Mouse (Mus musculus): ENCODE results near the gene Nr2f2.

Nr2f2 gene

DNA sequence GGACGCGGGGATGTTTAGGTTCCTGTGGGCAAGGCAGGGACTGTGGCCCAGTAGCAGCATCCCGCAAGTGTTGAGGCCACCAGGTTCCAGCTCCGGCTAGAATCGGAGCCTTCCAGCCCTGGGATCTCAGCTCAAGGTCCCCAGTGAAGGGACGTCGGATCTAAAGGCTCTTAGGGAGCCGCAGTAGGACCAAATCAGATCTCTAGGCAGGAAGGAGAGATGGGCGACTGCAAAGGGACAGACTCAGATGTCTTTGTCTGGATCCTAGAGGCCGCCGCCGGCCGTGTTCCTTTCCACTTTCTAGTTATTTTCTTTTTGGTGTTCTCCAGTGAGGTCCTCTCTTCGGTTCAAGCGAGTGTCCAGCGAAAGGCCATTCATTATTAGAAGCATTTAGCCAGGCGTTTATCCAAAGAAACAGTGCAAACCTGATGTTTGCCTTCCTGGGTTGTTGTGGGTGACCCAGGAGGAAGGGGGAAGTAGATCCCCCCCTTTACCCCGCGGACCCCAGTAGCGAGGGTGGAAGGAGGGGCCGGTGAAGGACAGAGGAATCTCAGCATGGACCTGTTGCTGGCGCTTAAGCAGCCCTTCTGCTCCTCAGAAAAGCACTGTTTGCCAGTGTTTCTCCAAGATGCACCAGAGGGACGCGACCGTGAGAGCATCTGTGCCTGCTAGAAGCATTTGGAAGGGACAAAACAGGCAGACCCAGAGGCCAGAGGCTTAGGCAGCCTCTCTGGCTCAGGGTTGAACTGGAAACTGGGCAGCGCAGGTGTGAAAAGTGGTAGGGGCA is 34.3 kb downstream of the Nr2f2 start:
- peak; percentile 33 to 47 for DNase-seq

GRCm38 (mm10) chr7:70331243-70332063 is 35.1 kb downstream of the Nr2f2 start:
- DNase-seq, result peak; percentile 90 to 93

DNA sequence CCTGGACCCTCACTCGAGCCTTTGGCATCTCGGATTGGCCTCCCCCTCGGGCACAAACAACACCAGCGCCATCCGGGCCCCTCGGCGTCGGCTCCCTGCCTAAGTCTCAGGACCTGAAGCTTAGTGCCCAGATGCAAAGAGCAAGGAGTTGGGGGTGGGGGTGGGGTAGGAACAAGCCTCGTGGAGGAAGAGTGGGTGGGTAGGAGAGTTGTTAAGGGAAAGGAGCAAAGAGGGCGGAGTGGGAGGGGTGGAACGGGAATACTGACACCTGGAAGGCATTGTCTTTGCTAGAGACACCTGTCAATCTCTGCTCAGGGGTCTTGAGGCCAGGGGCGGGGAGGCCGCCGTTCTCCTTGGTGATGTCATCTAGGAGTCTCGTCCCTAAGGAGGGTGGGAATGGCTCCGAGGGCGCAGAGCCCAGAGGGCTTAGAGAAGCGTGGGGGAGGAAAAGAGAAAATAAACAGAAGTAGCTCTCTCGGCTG is 35.7 kb downstream of the Nr2f2 start:
- DNase-seq, result peak; percentile 38 to 61

GRCm38 (mm10) chr7:70330207-70330562 is 36.4 kb downstream of the Nr2f2 start:
- DNase-seq, result peak; percentile 22 to 27

DNA sequence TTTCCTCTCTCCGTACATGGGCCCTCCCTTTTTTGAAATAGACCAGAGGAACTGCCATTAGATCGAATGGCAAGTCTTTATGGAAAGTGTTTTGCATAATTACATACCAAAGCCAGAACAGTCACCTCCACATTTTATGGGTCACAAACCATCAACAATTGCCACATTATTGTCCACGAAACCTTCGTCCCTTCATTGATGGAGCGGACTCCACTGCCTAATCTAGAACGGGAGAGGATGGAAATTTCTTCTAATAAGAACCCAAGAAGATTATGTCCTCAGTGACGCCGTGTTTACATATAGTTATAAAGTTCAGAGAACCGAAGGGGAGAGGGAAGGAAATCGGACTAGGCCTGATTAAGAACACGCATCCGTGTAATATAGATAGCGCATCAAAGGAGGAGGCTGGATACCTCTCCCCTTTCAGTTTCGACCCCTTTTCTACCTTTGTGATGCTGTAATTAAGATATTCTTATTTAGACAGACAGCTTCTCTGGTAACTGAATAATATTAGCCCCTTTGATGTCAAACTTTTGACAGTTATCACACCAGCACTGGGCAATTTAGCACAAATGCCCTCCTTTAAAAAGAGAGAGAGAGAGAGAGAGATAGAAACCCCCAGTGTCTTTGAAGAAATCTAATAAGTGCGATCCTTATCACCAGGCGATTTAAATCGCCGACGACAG is 36.9 kb downstream of the Nr2f2 start:
- DNase-seq, result no peak

- peak in 1 of 2 experiments; percentile 2 for DNase-seq
Measured at GRCm38 (mm10) chr7:70329037-70329516, 37.5 kb downstream of the Nr2f2 start.

- DNase-seq, result peak in 1 of 2 experiments; percentile 5
Measured at GRCm38 (mm10) chr7:70328206-70329036, 38.1 kb downstream of the Nr2f2 start.

DNA sequence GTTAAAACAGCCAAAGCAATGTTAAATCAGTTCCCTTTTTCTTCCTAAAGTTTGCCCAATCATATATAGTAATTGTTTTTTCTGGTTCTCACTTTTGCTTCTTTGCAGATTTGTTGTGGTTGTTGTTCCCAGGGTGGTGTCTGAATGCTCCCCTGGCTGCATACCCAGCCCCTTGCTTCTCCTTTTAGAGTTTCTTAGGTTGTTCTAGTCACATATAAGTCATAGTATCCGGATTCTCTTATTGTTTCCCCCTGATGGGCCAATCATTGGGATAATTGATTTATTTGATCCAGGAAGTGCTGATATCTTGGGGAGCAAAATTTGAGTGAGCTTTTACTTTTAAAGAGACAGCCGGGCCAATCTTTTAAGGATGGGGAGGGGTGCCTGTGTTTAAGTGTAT is 39.3 kb downstream of the Nr2f2 start:
- no peak for DNase-seq

DNA sequence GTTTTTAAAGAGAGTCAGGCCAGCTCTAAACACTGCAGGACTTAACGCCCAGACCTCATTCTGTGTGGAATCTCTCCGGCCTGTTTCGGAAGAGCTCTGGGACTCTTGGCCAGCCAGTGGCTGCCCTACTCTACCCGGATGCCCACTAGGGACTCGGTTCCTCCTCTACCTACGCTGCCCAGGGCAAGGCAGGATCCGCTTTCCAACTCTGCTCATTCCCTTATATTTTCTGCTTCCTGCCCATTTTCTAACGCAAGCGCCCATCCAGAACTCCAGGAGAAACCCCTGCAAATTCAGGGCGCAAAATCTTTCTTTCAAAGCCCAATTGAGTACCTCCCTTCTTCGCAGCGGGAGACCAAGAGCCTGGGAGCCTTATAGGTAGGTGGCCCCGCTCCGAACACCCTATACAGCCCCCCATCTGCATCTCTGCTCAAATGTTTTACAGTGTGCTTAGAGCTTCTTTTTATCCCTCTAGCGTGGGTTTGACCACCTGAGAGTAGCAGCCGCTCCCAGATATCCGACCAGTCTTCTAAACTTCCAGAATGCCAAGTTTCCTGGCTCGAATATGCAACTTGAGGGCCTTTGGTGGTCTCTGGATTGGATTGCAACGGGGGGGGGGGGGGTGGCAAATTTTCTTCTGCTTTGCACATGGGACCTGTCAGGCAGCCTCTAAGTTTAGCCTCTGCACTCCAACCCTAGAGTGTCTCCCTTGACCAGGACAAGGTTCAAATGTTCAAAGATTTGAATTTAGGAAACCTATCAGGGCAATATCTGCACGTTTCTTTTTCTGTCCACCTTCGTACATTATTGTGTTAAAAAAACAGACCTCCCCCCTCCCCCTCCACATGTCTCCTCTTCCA is 40.1 kb downstream of the Nr2f2 start:
- DNase-seq, result peak; percentile 18 to 32

DNA sequence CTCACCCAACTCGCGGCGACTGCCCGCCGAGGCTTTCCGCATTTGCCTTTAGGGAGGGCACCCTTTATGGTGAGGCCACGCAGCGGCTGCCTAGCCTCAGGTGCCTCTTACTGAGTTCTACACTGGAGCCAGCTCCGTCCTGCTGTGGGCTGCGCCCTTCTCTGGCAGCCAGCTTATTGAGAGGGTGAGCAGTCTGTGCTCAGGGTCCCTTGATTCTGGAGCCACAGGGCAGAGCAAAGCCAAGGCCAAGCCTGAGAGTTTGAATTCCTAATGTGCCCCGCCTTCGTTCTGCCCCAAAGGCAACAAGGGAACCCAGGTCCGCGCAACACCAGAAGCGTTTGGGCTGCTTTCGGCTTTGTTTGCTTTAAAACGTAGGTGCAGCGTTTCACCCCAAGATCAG is 41.2 kb downstream of the Nr2f2 start:
- peak; percentile 30 to 57 for DNase-seq

DNA sequence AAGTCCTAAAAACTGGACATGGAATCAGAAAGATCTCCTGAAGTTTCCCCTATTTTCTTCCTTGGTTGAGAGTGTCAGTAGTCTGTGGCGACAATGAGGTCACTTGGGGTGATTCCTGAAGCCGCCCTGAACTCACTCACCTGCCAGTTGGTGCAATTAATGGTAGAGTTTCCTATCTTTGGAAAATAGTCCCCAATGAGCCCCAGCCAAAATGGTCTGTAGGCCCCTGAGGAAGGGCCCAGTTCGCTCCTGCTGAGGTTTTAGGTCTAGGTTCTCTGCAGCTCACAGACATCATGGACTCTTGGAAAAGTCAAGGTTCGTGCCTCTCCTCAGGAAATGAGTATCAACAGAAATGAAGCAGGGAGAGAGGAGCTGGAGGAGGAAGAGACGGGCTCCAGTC is 42.0 kb downstream of the Nr2f2 start:
- peak in 1 of 2 experiments; percentile 1 for DNase-seq

DNA sequence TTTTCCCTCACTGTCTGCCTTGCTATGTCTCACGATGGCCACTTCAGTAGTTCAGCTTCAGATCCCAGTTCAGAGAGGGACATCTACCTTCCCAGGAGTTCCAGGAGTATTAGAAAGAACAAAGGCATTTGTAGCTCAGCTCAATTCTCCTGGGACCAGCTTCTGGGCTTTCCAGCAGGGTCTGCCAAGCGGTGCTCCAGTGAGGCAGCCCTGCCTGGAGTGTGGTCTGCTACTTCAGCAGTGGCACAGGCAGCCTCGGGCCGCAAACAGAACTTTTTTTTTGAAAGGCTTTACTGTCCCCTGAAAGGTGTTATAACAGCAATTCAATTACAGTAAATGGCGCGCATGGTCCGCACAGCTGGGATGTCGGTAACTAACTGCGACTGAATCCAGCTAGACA is 42.5 kb downstream of the Nr2f2 start:
- DNase-seq, result peak in 1 of 2 experiments; percentile 9

DNA sequence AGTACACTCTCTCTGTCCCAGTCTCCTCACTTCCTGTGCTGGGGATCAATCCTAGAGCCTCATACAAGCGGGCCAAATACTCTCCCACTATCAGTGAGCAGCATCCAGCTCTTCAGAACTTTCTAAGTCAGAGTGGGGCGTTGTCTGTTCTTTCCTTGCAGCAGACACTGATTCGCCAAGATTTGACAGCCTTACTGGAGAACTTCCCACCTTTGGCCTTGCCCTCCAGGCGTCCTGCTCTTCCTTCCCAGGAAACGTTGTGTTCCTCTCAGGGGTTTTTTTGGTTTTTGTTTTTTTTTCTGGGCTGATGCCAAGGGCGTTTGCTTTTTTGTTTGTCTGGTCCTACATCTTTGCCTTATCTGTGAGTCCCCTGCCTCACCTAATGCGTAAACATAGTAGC is 60.8 kb downstream of the Nr2f2 start:
- DNase-seq, result no peak

DNA sequence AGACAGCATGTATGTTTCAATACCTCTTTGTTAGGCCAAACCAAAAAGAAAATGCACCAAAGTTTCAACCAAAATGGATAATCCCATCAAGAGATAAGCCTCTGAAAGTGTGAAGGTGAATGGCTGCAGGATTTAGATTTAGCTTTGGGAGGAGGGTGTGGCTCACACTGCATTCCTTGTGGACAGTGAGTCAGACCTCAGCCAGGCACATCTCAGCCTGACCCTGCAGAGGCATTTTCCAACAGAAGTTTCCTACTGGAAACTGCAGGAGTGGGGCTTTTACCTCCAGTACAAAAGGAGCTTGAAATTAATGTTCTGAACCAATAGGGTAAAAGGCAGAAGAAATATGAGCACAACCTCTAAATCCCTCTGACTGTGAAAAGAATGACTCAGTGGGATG is 62.1 kb downstream of the Nr2f2 start:
- no peak for DNase-seq

Measured in kidney, postnatal 4 days (tissue).